Mouse (Mus musculus) heart, adult 2 months (tissue): ENCODE results near the gene Serpinb1a. TPM values are rescaled to one million over a fixed set of nuclear protein-coding genes. Genes with fewer than 3 reads are reported as not detected.

Experiments
- DNase-seq, 2 experiments: peaks; one replicate each; pipeline ENCODE4 v3.0.0; 2021
- H3K27ac ChIP-seq: fragments of 200-600 bp; 2 replicates; pipeline ENCODE4 v1.8.1; 2022
- H3K27me3 ChIP-seq: fragments of 200-500 bp; 2 replicates; pipeline ENCODE4 v1.6.1; 2012; ENCODE audit warnings: mild to moderate bottlenecking, low read length, inconsistent platforms, mixed read lengths; ENCODE audit not compliant: control insufficient read depth, insufficient read depth
- H3K36me3 ChIP-seq: fragments of 200-500 bp; 2 replicates; pipeline ENCODE4 v1.6.1; 2012; ENCODE audit warnings: low read length, inconsistent platforms; ENCODE audit not compliant: control insufficient read depth, insufficient read depth
- H3K4me1 ChIP-seq: fragments of 200-500 bp; 2 replicates; pipeline ENCODE4 v1.6.1; 2011; ENCODE audit warnings: low read length; ENCODE audit not compliant: control insufficient read depth, insufficient read depth
- H3K4me3 ChIP-seq: fragments of 200-600 bp; 2 replicates; pipeline ENCODE4 v1.8.1; 2022
- H3K79me2 ChIP-seq: fragments of 200-500 bp; replicated peaks from 2 replicates; pipeline ENCODE4 v1.6.1; 2012; ENCODE audit warnings: mild to moderate bottlenecking, inconsistent platforms, low read length, moderate library complexity, mixed read lengths; ENCODE audit not compliant: control insufficient read depth, insufficient read depth
- H3K9ac ChIP-seq: fragments of 200-500 bp; 2 replicates; pipeline ENCODE4 v1.6.1; 2012; ENCODE audit warnings: low read depth, mild to moderate bottlenecking, control low read depth, inconsistent platforms, low read length, mixed read lengths
- CTCF ChIP-seq: fragments of 200-600 bp; IDR thresholded peaks from 2 replicates; pipeline ENCODE4 v1.8.1; 2022; ENCODE audit warnings: antibody characterized with exemption, mild to moderate bottlenecking, moderate library complexity
- EP300 ChIP-seq: fragments of 200-500 bp; IDR thresholded peaks from 2 replicates; pipeline ENCODE4 v1.6.1; 2011; ENCODE audit warnings: low read depth, low read length, control low read depth; ENCODE audit not compliant: insufficient read depth
- POLR2A ChIP-seq: fragments of 200-500 bp; IDR thresholded peaks from 2 replicates; pipeline ENCODE4 v1.6.1; 2011; ENCODE audit warnings: mild to moderate bottlenecking, low read depth, low read length, control low read depth; ENCODE audit not compliant: insufficient read depth
- WGBS: fragments of 180-500 bp; shearing (Covaris S2); methylation state at CpG from one replicate; pipeline ENCODE4 v1.1.7; 2018; 5-methylcytosine and 5-hydroxymethylcytosine counted together
- intact Hi-C: fragments of 180-260 bp; cut with DNase I; formaldehyde crosslinking; loops from one replicate; pipeline ENCODE4 v1.15.1; 2025
- polyA plus RNA-seq: library from polyadenylated mRNA; depleted of rRNA; stranded (reverse); fragments of >200 nt; gene quantifications from 2 replicates; pipeline ENCODE4 v1.2.3, GENCODE M21; 2012
- total RNA-seq, 2 experiments: library from RNA; stranded (reverse); gene quantifications; 2 replicates each; pipeline ENCODE4 v1.2.3; 2021

Serpinb1a gene
- total and polyA plus RNA-seq, 3 experiments = 2.8 to 5.7 (median 4.4) TPM

GRCm38 (mm10) chr13:32863456-32863855 is 12.5 kb upstream of the Serpinb1a start:
- H3K4me3 ChIP-seq = no peak overlapping the region
- no peaks in the 10 kb centered on the region for H3K4me1 ChIP-seq
- DNase-seq = no peak
- no peaks in the 10 kb centered on the region for H3K79me2 ChIP-seq
- intact Hi-C loops = no loop called here
- H3K36me3 ChIP-seq = no peaks in the 10 kb centered on the region
- no peak for TF ChIP-seq EP300
- no peak for TF ChIP-seq POLR2A
- no peak for TF ChIP-seq CTCF
- no peak overlapping the region for H3K9ac ChIP-seq
- H3K27ac ChIP-seq = no peak overlapping the region
- H3K27me3 ChIP-seq = no peaks in the 10 kb centered on the region

- no peak for DNase-seq
- WGBS = 57% methylated on average over 3 of the region's 3 CpGs
Measured at GRCm38 (mm10) chr13:32860821-32861220, 9.8 kb upstream of the Serpinb1a start.

GRCm38 (mm10) chr13:32853073-32853472 is 2.1 kb upstream of the Serpinb1a start:
- TF ChIP-seq CTCF (no peak), POLR2A (no peak), EP300 (no peak)
- Histone ChIP-seq H3K9ac (no peak overlapping the region), H3K27me3 (no peaks in the 10 kb centered on the region), H3K27ac (no peak overlapping the region), H3K4me3 (no peak overlapping the region), H3K4me1 (peaks cover 17% of the 10 kb centered on the region), H3K36me3 (peaks cover 8% of the 10 kb centered on the region), H3K79me2 (no peaks in the 10 kb centered on the region)
- intact Hi-C loops = no loop called here
- WGBS = 74% methylated on average over 2 of the region's 2 CpGs
- no peak for DNase-seq

More at GRCm38 (mm10) chr13:32860821-32861220, 9.8 kb upstream of the Serpinb1a start:
- TF ChIP-seq POLR2A (no peak), EP300 (no peak), CTCF (no peak)
- H3K4me3 ChIP-seq = no peak overlapping the region
- H3K79me2 ChIP-seq = no peaks in the 10 kb centered on the region
- no peak overlapping the region for H3K9ac ChIP-seq
- no peaks in the 10 kb centered on the region for H3K27me3 ChIP-seq
- H3K4me1 ChIP-seq = no peaks in the 10 kb centered on the region
- intact Hi-C loops = no loop called here
- no peaks in the 10 kb centered on the region for H3K36me3 ChIP-seq
- H3K27ac ChIP-seq = no peak overlapping the region

- 98% methylated on average over 4 of the region's 4 CpGs for WGBS
- TF ChIP-seq CTCF (no peak), EP300 (no peak), POLR2A (no peak)
- Histone ChIP-seq H3K4me3 (no peak overlapping the region), H3K27ac (no peak overlapping the region), H3K79me2 (no peaks in the 10 kb centered on the region), H3K4me1 (peaks cover 17% of the 10 kb centered on the region), H3K36me3 (peaks cover 8% of the 10 kb centered on the region), H3K9ac (no peak overlapping the region), H3K27me3 (no peaks in the 10 kb centered on the region)
- intact Hi-C loops = no loop called here
- no peak for DNase-seq
Measured at GRCm38 (mm10) chr13:32852539-32852938, 1.6 kb upstream of the Serpinb1a start.

- H3K79me2 ChIP-seq = no peaks in the 10 kb centered on the region
- no peak overlapping the region for H3K4me3 ChIP-seq
- 7% methylated on average over 7 of the region's 7 CpGs for WGBS
- DNase-seq = peak; percentile 46
- intact Hi-C loops = no loop called here
- TF ChIP-seq CTCF = peak; percentile 84
- TF ChIP-seq EP300 = no peak
- TF ChIP-seq POLR2A = no peak
- H3K4me1 ChIP-seq = peaks cover 17% of the 10 kb centered on the region
- H3K27me3 ChIP-seq = no peaks in the 10 kb centered on the region
- no peak overlapping the region for H3K27ac ChIP-seq
- H3K9ac ChIP-seq = 0 out of 2 replicates have a peak overlapping the region, but pooled peaks have one; percentile 55
- H3K36me3 ChIP-seq = peaks cover 8% of the 10 kb centered on the region
Measured at GRCm38 (mm10) chr13:32851967-32852366, 982 bp upstream of the Serpinb1a start.

- no peak overlapping the region for H3K4me3 ChIP-seq
- 46% methylated on average over 1 of the region's 1 CpGs for WGBS
Measured at GRCm38 (mm10) chr13:32850156-32850555, 829 bp downstream of the Serpinb1a start.

More at GRCm38 (mm10) chr13:32850156-32850555, 829 bp downstream of the Serpinb1a start:
- no peak overlapping the region for H3K9ac ChIP-seq
- H3K27ac ChIP-seq = no peak overlapping the region; the same call in 1 of the 2 replicates
- TF ChIP-seq POLR2A = no peak
- TF ChIP-seq EP300 = no peak
- TF ChIP-seq CTCF = no peak
- peaks cover 17% of the 10 kb centered on the region for H3K4me1 ChIP-seq
- H3K36me3 ChIP-seq = peaks cover 8% of the 10 kb centered on the region
- peak in 1 of 2 experiments; percentile 24 for DNase-seq
- H3K27me3 ChIP-seq = no peaks in the 10 kb centered on the region
- no peaks in the 10 kb centered on the region for H3K79me2 ChIP-seq
- intact Hi-C loops = no loop called here
